Mouse (Mus musculus): ENCODE measurements at regions not wholly inside any gene's neighbourhood (a gene's known extent, or its start where the extent isn't known, plus 50 kb on each side); places are given as distances from the start of the nearest gene placed in this dataset.

GRCm38 (mm10) chr13:57170180-57170579, 274.4 kb upstream of the Trpc7 start:
- no peak for DNase-seq

- no peak for DNase-seq
Measured at GRCm38 (mm10) chr13:57169621-57170020, 273.8 kb upstream of the Trpc7 start.

- no peak for DNase-seq
Measured at GRCm38 (mm10) chr13:57165367-57165766, 269.6 kb upstream of the Trpc7 start.

GRCm38 (mm10) chr13:57152787-57153186, 257.0 kb upstream of the Trpc7 start:
- no peak for DNase-seq

GRCm38 (mm10) chr13:57147623-57148022, 251.8 kb upstream of the Trpc7 start:
- no peak for DNase-seq

- DNase-seq, result no peak
Measured at GRCm38 (mm10) chr13:57146708-57147107, 250.9 kb upstream of the Trpc7 start.

GRCm38 (mm10) chr13:57145782-57146181, 250.0 kb upstream of the Trpc7 start:
- no peak for DNase-seq

- no peak for DNase-seq
Measured at GRCm38 (mm10) chr13:57142851-57143250, 247.1 kb upstream of the Trpc7 start.

- DNase-seq, result no peak
Measured at GRCm38 (mm10) chr13:57142441-57142840, 246.6 kb upstream of the Trpc7 start.

GRCm38 (mm10) chr13:57115936-57116335, 220.1 kb upstream of the Trpc7 start:
- no peak for DNase-seq

GRCm38 (mm10) chr13:57107956-57108355, 212.2 kb upstream of the Trpc7 start:
- DNase-seq, result no peak

GRCm38 (mm10) chr13:57099601-57100000, 203.8 kb upstream of the Trpc7 start:
- no peak for DNase-seq

GRCm38 (mm10) chr13:57091886-57092285, 196.1 kb upstream of the Trpc7 start:
- DNase-seq, result no peak

GRCm38 (mm10) chr13:57089381-57090075, 193.7 kb upstream of the Trpc7 start:
- DNase-seq, result no peak

GRCm38 (mm10) chr13:57087966-57088365, 192.2 kb upstream of the Trpc7 start:
- no peak for DNase-seq

GRCm38 (mm10) chr13:57087398-57087797, 191.6 kb upstream of the Trpc7 start:
- no peak for DNase-seq

GRCm38 (mm10) chr13:57083751-57084150, 188.0 kb upstream of the Trpc7 start:
- no peak for DNase-seq

GRCm38 (mm10) chr13:57070479-57070878, 174.7 kb upstream of the Trpc7 start:
- DNase-seq, result no peak

GRCm38 (mm10) chr13:57061656-57062055, 165.9 kb upstream of the Trpc7 start:
- no peak for DNase-seq

- DNase-seq, result no peak
Measured at GRCm38 (mm10) chr13:57061074-57061473, 165.3 kb upstream of the Trpc7 start.

GRCm38 (mm10) chr13:57056786-57057185, 161.0 kb upstream of the Trpc7 start:
- DNase-seq, result no peak

GRCm38 (mm10) chr13:57055409-57056195, 159.8 kb upstream of the Trpc7 start:
- DNase-seq, result no peak

- DNase-seq, result no peak
Measured at GRCm38 (mm10) chr13:57053361-57053760, 157.6 kb upstream of the Trpc7 start.

- DNase-seq, result peak; percentile 24 to 46
Measured at GRCm38 (mm10) chr13:57046130-57046529, 150.3 kb upstream of the Trpc7 start.
